Mouse (Mus musculus): ENCODE data around the gene Lrba.

Lrba gene

DNA sequence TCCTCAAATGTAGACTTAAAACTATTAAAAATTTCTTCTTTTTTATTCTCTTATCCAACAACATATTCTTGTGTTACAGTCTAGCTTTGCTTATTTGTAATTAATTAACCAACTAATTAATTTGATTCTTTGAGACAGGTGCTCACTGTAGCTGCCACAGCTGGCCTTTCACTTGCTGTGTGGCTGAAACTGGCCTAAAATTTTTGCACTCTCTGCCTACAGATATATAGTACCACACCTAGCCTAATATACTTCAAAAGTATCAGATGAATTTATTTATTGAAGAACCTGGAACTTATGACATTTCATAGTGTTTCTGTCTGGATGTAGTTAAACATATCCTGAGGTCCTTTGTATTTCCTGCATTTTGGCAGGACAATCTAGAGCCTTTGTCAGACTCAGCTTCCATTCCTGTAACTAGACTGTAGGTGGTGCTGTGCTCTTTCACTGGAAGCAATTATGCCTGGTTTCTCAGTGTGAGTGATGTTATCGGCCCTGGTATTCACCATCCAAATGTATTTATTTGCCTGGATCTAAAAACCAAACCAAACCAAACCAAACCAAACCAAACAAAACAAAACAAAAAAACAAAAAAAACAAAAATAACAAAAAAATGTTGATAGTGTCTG, 43.7 kb downstream of the Lrba start:
- peak; percentile 22 for DNase-seq (ENCODE audit: low read depth)

DNA sequence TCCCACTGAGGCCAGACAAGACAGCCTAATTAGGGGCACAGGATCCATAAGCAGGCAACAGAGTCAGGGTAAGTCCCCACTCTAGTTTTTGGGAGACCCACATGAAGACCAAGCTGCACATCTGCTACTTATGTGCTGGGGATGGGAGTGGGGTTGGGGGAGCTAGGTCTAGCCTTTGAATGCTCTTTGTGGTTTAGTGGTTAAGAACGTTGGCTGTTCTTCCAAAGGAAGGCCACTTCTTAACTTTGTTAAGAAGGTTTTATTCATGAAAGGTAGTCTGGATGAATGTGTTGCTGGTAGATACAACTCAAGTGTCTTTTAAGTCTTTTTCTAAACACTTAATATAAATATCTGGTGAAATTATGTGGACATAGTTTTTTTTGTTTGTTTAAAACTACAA, 51.2 kb downstream of the Lrba start:
- no peak for DNase-seq (ENCODE audit: low read depth)

DNA sequence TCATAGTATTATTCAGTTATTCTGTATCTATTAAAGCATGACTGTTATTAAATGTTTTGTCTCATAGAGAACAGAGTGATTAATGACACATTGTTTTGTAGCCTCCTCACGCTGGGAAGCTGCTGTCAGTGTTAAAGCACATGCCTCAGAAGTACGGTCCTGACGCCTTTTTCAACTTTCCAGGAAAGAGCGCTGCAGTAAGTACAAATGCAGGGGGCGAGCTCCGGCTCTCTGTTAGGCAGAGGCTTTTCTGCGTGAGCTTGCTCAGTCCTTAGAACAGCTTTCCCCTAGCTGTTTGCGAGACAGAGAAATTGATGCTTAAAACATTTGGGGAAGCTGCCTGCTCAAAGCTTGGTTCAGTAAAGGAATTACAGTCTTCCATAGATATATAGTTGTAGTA, 66.8 kb downstream of the Lrba start:
- no peak for DNase-seq (ENCODE audit: low read depth)

GRCm38 (mm10) chr3:86294866-86295265, 70.4 kb downstream of the Lrba start:
- DNase-seq (ENCODE audit: low read depth): no peak

GRCm38 (mm10) chr3:86296214-86296613, 71.7 kb downstream of the Lrba start:
- DNase-seq (ENCODE audit: low read depth): no peak

GRCm38 (mm10) chr3:86308833-86309232, 84.4 kb downstream of the Lrba start:
- DNase-seq (ENCODE audit: low read depth): no peak

DNA sequence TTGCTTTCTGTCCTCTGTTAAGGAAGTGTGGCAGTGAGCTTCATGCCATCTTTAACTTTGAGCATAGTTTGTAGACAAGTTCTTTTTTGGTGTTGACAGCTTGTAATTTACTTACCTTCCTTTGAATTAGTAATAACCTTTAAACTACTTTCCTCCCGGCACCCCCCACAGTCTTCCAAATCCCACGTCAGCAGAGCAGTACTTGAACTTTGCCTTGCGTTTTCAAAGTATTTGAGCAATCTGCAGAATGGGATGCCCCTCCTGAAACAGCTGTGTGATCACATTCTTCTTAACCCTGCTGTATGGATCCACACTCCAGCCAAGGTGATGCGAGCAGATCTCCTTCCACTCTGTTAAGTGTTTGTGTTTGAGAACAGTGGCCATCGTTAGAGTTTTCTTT, 85.7 kb downstream of the Lrba start:
- DNase-seq (ENCODE audit: low read depth): no peak

DNA sequence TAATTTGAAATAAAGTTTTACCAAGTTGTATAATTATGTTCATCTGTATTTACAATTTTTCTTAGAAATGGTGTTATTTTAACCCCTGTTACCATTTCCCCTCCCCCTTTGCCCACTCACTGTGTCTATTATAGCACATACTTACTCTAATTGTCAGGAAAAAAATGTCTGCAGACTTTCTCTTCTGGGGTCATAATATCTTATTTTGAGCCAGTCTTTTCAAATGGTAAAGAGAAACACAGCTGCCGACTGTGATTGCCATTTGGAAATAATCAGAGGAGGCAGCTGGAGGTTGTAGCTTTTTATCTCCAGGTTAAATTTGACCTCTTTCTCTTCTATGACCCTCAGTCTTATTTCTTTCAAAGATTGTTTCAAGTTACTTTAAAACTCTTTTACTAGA, 86.9 kb downstream of the Lrba start:
- DNase-seq (ENCODE audit: low read depth): no peak

- DNase-seq (ENCODE audit: low read depth): peak; percentile 7
These were observed 93.2 kb downstream of the Lrba start for GRCm38 (mm10) chr3:86317636-86318035.

- DNase-seq (ENCODE audit: low read depth): peak; percentile 23
These were observed 104.1 kb downstream of the Lrba start for GRCm38 (mm10) chr3:86328531-86328930.

GRCm38 (mm10) chr3:86343261-86343660, 118.8 kb downstream of the Lrba start:
- no peak for DNase-seq (ENCODE audit: low read depth)

DNA sequence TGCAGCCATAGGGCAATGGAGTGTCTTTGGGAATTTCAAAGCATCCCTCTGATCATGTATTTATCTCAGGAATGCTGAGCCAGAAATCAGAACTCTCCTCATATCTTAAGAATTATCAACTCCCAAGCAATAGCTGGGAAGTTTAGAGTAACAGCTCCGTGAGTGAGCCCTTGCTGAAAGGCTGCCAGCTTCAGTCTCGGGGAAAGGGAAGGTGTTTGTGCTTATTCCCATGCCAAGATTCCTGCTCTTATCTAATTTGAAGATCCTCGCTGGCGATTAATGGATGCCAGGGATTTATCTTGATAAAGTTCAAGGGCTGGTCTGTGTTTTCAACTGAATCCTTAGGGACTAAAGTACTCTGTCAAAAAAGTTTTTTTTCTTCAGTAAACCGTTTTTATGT, 138.0 kb downstream of the Lrba start:
- no peak for DNase-seq (ENCODE audit: low read depth)

GRCm38 (mm10) chr3:86371466-86371865, 147.0 kb downstream of the Lrba start:
- no peak for DNase-seq (ENCODE audit: low read depth)

- DNase-seq (ENCODE audit: low read depth): no peak
These were observed 150.8 kb downstream of the Lrba start for GRCm38 (mm10) chr3:86375276-86375675.

DNA sequence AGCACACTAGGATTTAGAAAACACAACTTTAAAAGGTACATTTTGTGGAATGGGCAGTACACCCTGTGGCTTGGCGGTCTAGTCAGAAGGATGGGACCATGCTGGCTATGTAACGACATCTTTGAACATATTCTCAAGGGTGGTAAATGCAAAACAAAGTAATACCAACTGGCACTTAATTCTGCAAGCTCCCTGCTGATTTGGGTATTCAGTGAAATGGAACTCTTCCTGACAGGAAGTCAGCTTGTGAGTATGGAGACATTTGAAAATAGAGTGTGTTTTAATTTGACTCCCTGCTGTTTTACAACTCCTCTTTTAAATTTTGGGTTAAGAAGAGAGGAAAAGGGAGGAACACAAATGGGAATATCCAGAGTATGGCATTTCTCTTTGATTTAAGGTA, 158.1 kb downstream of the Lrba start:
- no peak for DNase-seq (ENCODE audit: low read depth)

GRCm38 (mm10) chr3:86385047-86385446, 160.6 kb downstream of the Lrba start:
- no peak for DNase-seq (ENCODE audit: low read depth)

DNA sequence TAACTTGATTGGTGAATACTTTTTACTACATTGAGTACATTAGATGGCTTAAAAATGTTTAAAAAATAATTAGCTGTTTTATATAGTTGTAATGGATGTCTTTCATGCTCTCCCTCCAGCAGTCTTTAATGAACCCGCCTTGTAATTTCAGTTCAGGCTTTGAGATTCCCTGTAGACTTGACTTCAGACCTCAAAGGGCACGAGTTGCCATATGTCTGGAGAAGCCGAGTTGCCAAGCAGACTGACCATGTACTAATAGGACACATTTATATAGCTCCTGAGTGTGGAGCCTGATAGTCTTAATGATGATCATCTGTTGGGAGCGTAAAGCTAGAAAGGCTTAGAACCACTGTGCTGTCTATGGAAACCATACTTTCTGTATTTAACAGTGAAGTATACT, 161.8 kb downstream of the Lrba start:
- DNase-seq (ENCODE audit: low read depth): no peak

DNA sequence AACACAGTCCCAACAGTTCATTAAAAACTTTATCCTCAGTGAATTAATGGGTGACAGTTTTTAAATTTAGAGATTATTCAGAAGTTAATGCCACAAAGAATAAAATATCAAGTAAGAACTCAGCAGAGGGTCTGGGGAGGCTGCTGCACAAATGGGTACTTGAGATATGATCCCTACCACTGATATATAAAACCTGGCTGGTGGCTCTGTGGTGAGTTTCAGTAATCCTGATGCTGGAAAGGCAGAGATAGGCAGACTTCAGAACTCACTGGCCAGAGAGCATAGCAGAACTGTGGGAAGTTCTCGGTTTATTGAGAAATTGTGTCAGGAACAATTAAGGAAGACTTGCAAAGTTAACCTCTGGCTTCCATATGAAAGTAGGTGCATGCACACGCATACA, 199.3 kb downstream of the Lrba start:
- DNase-seq (ENCODE audit: low read depth): no peak

DNA sequence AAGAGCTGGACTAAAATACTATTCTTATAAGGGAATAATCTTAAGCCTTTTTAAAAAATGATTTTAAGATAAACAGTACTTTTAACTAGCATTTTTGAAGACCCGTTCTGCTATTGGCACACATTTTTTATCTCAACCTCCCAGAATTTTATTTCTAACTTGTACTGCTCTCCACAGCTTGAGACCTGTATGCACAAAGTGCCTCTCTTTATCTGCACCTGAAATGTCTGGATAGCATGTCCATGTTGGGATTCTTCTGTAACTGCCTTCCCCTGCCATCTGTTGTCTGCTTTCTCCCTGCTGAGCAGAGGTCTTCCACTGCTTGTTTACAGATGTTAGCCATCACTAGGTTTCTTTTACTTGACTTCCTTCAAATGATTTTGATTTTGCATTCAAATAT, 202.3 kb downstream of the Lrba start:
- DNase-seq (ENCODE audit: low read depth): no peak

GRCm38 (mm10) chr3:86443497-86443896, 219.0 kb downstream of the Lrba start:
- DNase-seq (ENCODE audit: low read depth): no peak

DNA sequence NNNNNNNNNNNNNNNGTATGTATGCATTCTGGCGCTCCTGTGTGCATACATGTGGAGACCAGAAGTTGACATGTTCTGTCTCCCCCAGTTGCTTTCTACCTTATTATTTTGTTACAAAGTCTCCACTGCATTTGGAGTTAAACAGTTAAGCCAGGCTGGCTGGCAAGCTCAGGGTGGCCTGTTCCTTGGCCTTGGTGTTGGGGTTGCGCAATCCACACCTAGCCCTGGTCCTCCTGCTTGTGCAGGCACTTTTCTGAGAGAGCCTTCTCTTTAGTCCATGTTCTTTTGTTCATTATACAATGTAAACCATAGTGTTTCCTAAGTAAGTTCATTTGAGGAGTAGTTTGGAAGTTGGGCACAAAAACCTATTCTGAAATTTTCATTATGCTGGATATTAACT, 226.7 kb downstream of the Lrba start:
- no peak for DNase-seq (ENCODE audit: low read depth)

- no peak for DNase-seq (ENCODE audit: low read depth)
These were observed 237.1 kb downstream of the Lrba start for GRCm38 (mm10) chr3:86461582-86461981.

GRCm38 (mm10) chr3:86489992-86490391, 265.5 kb downstream of the Lrba start:
- DNase-seq (ENCODE audit: low read depth): no peak

DNA sequence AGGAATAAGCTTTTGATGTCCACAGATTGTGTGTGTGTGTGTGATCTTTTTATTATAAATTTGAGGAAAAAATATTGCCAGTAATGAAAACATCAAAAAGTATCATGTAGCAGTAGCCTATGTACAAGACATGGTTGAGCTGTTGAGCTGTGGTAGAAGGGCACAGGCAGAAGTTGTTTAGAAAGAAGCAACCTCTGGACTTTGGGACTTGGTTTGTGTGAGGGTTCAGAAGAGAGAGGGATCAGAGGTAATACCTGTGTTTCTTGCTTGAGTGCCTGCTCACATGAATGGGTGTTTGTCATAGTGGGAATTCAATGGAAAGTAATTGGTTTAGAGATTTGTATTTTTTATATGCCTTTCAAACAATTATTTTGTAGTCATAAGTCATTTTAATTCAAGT, 276.1 kb downstream of the Lrba start:
- no peak for DNase-seq (ENCODE audit: low read depth)

Measured in c-Kit-positive CD71-negative TER-119-negative erythroid progenitor cells, embryonic 14.5 days (primary cell).